Mouse (Mus musculus): ENCODE results near the gene Sirpa.

- TF ChIP-seq CTCF (conservative IDR thresholded peaks at IDR 0.05; ENCODE audit: low read length) (no peak), NANOG (IDR thresholded peaks at IDR 0.05; ENCODE audit: borderline replicate concordance, low read length) (no peak)
Observed at GRCm38 (mm10) chr2:129595206-129595605, 2.6 kb downstream of the Sirpa start.
